Mouse (Mus musculus): ENCODE results near the gene 9530053A07Rik.

Gene 9530053A07Rik

DNA sequence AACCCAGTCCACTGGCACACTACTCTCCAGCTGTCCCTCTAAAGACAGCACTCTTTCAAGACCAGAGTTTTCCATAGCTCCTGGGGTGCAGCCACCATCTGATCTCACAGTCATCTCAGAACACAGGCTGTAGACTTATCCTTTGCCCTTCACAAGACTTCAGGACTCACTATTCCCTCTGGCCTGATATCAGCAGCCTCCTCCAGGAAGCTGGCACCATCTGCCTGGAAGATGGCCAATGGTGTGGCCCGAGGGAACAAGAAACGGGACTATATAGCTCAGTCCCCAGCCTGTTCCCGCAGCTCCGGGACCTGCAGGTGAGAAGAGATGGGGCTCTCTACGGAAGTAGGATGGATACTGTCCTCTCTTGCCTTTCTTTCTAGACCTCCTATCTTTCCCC lies at the start of gene 9530053A07Rik:
Gene 9530053A07Rik (plus strand): TSS at position 301 of the 400 bp plus-strand sequence.
- DNase-seq (ENCODE audit: low spot score in 2 of 2) = no peak

DNA sequence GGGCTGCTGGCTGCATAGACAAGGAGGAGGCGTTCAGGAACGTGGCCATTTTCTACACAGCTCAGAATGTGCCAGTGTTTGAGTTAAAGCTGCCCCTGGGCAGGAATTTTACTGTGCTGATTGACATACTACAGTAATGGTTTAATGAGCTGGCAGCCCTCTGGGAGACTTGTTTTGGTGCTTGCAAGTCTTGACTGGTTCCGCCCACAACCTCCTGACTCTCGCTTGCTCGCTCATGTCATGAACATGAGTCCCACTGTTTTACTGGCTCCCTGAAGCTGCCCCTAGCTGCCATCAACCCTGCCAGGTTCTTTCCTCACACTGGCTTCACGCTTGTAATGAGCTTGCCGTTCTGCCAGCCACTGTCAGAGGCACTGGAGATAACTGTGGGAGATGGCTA lies 45.1 kb upstream of the 9530053A07Rik start:
- DNase-seq (ENCODE audit: low spot score in 2 of 2) = peak in 1 of 2 experiments; percentile 26

DNA sequence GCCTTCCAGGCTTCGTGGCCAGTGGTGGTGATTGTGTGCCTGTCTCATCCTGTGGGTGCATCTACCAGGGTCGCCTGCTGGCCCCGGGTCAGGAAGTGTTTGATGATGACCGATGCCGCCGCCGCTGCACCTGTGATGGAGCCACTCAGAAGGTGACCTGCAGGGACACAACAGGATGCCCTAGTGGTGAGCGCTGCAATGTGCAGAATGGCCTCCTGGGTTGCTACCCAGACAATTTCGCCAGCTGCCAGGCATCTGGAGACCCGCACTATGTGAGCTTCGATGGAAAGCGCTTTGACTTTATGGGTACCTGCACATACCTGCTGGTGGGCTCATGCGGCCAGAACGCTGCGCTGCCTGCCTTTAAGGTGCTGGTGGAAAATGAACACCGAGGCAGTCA lies 43.0 kb upstream of the 9530053A07Rik start:
- DNase-seq (ENCODE audit: low spot score in 2 of 2) = no peak

DNA sequence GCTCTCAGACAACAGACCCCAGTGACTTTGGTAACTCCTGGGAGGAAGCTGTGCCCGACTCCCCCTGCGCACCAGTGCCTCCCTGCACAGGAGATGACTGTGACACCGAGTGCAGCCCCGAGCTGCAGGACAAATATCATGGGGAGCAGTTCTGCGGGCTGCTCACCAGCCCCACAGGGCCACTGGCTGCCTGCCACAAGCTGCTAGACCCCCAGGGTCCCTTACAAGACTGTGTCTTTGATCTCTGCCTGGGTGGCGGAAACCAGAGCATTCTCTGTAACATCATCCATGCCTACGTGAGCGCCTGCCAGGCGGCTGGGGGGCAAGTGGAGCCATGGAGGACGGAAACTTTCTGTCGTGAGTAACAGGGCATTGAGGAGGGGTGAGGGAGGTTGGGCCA lies 35.7 kb upstream of the 9530053A07Rik start:
- DNase-seq (ENCODE audit: low spot score in 2 of 2) = no peak

DNA sequence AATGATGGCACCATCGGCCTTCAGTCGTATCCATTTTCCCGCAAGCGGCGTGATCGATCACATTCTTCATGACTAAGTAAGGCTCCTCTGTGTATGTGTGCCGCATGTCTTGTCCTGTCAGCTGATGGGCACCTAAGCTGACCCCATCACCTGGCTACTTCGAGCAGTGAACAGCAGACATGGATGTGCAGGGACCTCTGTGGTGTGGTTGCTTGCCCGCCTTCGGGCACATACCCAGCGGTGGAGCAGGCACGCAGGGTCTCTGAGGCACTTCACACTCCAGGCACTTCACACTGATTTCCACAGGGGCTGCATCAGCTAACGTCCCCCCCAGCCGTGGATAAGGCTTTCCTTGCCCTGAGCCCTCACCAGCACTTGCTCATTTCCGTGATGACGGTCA lies 30.2 kb upstream of the 9530053A07Rik start:
- DNase-seq (ENCODE audit: low spot score in 2 of 2) = no peak

DNA sequence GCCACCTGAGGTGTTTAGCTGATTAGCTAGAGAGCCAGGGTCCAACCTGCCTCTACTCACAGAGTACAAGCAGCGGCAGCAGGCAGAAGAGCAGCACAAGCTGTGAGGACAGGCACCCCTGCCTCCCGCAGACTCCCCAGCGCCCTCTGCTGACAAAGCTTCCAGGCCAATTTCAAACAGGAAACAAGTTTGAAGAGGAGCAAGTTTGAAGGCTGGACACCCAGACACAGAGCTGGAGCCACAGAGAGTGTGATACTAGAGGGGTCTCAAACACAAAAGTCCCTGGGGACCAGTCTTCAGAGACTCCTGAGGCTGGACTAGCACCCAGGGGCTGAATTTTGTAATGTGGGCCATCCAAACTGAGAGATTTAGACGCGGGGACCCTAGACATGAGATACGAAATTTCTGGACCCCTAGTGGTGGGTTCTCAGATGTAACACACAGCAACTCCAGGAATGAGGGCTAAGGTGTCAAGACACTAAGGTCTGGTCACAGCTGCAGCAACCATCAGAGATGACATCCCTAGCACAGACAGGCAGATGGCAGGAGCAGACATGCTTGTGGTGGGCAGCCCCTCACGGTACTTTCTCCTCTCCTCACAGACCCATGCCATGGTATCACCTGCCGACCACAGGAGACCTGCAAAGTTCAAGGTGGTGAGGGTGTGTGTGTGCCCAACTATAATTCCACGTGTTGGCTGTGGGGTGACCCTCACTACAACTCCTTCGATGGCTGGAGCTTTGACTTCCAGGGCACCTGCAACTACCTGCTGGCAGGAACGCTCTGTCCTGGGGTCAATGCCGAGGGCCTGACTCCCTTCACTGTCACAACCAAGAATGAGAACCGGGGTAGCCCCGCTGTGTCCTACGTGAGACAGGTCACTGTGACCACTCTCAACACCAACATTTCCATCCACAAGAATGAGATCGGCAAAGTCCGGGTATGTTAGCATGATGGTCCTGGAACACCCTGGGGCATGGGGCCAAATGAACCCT lies 28.4 kb upstream of the 9530053A07Rik start:
- DNase-seq (ENCODE audit: low spot score in 2 of 2) = peak in 1 of 2 experiments; percentile 31

DNA sequence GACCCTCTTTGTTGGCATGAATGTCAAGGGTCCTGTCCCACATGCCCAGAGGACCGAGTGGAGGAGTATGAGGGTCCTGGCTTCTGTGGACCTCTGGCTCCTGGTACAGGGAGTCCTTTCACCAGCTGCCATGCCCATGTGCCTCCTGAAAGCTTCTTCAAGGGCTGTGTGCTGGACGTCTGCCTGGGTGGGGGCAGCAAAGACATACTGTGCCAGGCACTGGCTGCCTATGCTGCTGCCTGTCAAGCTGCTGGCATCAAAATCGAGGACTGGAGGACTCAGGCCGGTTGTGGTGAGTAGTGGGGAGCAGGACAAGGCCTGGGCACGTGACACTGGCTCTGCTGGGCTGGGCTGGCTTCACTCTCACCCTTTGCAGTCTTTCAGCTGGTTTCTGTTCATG lies 26.3 kb upstream of the 9530053A07Rik start:
- peak; percentile 33 to 36 for DNase-seq (ENCODE audit: low spot score in 2 of 2)

DNA sequence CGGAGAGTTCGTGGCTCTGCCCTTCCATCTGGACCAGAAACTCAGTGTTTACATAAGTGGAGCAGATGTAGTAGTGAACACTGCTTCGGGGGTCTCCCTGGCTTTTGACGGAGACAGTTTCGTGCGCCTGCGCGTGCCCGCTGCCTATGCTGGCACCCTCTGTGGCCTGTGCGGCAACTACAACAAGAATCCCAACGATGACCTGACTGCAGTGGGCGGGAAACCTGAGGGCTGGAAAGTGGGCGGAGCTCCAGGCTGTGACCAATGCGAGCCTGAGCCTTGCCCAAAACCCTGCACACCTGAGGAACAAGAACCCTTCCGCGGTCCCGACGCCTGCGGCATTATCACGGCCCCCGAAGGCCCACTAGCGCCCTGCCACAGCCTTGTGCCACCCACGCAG lies 24.6 kb upstream of the 9530053A07Rik start:
- DNase-seq (ENCODE audit: low spot score in 2 of 2) = peak in 1 of 2 experiments; percentile 26

DNA sequence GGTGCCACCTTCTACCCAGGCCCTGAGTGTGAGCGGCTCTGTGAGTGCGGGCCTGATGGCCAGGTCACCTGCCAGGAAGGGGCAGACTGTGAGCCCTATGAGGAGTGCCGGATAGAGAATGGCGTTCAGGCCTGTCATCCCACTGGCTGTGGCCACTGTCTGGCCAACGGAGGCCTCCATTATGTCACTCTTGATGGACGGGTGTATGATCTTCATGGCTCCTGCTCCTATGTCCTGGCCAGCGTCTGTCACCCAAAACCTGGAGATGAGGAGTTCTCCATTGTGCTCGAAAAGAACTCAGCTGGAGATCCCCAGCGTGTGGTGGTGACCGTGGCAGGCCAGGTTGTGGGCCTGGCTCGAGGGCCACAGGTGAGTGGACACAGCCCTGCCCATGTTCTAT lies 23.0 kb upstream of the 9530053A07Rik start:
- DNase-seq (ENCODE audit: low spot score in 2 of 2) = no peak

DNA sequence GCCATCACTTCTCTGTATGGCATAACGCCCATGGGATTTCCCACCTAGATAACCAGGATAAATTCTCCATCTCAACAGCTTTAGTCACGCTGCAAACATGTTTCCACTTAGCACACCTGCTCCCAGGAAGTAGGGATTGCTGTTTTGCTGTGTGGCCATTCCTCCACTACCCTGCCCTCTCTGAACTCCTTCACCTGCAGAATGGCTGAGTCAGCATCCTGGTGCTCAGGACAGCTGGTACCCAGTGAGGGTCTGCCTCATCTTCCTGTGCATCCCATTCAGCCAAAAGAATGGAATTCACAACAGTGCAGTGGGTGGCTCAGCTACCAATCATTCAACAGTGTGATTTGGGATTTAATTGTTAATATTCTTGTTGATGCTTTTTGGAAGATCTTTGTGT lies 14.6 kb upstream of the 9530053A07Rik start:
- no peak for DNase-seq (ENCODE audit: low spot score in 2 of 2)

DNA sequence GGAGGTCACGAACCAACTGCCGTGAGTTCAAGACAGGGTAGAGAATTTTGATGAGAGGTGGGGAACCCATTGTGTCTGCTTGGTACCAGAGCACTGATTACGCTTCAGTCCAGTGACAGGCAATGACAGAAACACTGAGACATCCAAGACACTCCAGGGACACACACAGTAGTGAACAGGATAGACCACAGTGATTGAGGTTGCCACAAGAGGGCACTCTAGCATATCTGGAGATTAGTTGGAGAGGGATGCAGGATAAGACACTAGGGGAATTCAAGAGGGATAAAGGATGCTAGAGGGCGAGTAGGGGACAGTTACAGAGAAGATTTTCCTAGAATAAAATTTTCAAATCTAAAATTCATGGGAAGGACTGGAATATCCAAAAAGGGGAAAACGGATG lies 8.3 kb downstream of the 9530053A07Rik start:
- peak; percentile 31 to 63 for DNase-seq (ENCODE audit: low spot score in 2 of 2)

DNA sequence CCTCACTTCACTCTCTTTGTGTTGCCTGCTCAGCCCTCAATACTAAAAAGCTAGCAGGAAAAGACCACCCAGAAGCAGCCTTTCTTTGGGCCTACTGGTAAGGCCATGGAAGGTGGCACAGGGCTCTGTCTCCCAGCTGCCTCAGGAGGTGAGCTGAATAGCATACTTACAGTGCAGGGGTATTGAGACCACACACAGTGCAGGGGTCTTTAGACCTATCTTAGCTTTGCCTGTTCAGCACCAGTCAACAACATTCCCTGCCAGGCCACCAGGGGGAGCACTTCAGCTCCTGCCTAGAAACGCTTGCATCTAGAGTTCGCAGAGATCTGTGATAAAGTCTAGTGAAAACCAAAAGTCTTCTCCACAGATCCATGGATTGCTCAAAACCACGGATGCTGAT lies 19.0 kb downstream of the 9530053A07Rik start:
- DNase-seq (ENCODE audit: low spot score in 2 of 2) = peak in 1 of 2 experiments; percentile 62

DNA sequence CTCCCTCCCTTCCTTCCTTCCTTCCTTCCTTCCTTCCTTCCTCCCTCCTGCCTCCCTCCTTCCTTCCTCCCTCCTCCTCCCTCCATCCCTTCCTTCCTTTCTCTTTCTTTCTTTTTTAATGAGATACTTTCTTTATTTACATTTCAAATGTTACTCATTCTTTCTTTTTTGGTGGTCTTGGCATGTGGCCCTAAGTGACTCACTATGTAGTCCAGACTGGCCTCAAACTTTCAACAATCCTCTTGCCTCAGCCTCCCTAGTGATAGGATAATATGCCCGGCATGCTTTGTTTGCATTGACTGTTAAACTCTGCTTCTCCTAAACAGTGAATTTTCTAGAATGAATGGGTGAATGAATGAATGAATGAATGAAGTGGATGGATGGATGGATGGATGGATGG lies 20.6 kb downstream of the 9530053A07Rik start:
- DNase-seq (ENCODE audit: low spot score in 2 of 2) = no peak

DNA sequence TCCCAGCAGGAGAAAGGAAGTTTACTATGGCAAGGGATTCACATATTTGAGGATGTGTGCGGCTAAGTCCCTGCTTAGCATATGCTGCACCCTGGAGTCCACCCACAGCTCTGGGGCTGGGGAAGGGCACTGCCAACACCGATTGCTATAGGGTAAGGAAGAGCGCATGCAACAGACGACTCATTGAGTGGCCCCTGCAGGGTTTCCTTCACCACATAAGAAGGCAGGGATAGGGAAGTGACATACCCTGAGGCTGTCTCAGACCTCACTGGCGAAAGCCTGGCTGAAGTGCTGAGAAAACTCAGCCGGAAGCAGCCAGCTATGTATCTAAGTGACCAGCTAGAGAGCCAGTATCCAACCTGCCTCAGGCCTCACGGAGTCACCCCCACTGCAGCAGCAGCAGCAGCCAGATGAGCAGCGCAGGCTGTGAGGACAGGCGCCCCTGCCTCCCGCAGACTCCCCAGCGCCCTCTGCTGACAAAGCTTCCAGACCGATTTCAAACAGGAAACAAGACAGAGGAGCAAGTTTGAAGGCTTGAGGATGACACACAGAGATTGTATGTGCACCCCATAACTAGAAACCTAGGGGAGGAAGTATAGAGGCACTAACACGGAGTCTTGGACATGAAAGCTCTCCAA lies 22.4 kb downstream of the 9530053A07Rik start:
- DNase-seq (ENCODE audit: low spot score in 2 of 2) = peak in 1 of 2 experiments; percentile 59

DNA sequence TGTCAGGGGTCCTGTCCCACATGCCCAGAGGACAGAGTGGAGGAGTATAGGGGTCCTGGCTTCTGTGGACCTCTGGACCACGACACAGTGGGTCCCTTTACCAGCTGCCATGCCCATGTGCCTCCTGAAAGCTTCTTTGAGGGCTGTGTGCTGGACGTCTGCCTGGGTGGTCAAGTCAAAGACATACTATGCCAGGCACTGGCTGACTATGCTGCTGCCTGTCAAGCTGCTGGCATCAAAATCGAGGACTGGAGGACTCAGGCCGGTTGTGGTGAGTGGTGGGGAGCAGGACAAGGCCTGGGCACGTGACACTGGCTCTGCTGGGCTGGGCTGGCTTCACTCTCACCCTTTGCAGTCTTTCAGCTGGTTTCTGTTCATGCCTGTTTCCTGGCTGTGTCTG lies 24.3 kb downstream of the 9530053A07Rik start:
- DNase-seq (ENCODE audit: low spot score in 2 of 2) = peak; percentile 40 to 47

DNA sequence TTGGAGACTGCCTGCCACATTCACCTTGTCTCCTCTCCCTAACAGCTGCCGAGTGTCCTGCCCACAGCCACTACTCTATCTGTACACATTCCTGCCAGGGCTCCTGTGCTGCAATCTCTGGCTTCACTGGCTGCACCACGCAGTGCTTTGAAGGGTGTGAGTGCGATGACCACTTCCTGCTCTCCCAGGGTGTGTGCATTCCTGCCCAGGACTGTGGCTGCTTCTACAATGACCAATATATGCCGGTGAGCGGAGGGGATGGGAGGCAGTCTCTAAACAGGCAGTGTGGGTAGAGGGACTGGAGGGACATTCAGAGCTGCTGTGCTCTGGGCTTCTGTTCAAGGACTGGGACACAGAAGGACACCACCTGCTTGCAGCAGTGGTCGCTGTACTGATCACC lies 30.0 kb downstream of the 9530053A07Rik start:
- DNase-seq (ENCODE audit: low spot score in 2 of 2) = no peak

DNA sequence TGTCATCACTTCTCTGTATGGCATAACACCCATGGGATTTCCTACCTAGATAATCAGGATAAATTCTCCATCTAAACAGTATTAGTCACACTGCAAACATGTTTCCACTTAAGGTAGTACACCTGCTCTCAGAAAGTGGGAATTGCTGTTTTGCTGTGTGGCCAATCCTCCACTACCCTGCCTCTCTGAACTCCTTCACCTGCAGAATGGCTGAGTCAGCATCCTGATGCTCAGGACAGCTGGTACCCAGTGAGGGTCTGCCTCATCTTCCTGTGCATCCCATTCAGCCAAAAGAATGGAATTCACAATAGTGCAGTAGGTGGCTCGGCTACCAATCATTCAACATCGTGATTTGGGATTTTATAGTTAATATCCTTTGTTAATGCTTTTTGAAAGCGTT lies 30.6 kb downstream of the 9530053A07Rik start:
- DNase-seq (ENCODE audit: low spot score in 2 of 2) = no peak

DNA sequence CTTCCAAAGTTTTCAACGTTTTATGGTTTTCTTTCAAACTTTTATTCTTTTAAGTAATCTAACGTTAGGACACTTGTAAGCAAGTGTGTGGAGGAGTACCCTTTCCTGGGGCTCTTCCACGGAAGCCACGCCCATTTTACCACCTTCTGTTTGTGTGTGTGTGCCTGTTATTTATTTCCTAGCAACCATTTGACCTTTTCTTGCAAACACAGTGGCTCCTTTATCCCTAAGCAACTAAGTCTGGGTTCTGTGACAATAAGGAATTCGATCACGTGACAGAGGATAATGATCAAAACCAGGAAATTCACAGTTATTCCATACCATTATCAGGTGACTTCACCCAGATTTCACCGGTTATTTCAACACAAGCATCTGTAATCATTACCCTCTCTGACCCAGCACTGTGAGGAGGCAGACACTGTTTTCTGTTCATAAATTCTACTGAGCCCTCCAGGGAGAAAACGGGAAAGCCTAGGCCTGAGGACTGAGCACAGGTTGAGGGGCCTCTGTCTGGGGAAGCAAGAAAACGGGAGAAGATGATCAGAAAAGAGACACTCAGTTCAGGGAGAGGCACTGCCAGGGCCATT lies 32.0 kb downstream of the 9530053A07Rik start:
- no peak for DNase-seq (ENCODE audit: low spot score in 2 of 2)

DNA sequence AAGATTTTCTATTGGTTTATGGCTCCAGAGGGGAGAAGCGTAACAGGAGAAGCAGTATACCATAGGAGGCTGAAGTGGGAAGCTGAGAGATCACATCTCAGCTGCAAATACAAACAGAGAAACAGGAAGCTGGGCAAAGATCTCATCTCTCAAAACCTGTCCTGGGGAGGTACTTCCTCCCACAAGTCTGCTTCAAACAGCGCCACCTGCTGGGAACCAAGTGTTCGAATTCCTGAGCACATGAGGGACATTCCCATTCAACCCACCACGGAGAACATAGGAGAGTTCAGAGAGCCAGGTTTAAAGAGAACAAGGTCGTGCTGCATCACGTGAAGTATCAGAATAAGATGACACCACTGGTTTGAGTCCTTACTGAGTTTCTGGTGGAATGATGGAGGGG lies 36.1 kb downstream of the 9530053A07Rik start:
- DNase-seq (ENCODE audit: low spot score in 2 of 2) = no peak

DNA sequence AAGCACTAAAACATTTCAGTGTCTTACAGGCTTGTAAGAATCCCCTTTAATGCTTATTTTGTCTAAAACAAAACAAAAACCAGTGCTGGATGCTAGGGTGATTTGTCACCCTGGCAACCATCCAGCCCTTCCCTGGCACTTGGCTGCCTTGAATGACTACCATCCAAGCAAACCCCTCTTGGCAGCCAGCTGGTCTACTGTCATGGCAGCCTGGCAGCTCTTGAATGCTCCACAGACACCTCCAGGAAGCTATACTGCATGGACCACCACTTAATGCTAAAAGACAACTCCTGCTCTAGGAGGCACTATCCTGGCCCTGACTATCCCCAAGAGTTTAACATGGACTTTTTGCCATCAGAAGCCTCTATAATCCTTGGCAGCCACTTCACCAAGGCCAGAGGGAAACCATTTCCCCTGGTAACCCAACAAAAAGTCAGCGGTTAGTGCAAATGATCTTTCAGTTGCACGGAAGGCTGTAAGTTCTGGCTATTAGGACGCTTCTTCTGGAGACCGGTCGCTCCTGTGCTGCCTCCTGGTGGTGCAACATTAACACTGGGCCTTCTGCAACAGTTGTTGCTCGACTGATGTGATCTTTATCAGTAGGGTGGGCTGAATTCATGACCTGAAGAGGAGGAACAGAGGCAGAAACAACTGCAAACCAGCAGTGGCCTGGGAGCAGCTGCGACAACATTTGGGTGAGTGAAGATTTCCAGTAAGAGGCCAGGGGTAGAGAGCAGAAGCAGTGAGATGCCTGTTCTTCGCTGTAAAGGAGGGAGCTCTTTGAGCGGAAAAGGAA lies 39.3 kb downstream of the 9530053A07Rik start:
- DNase-seq (ENCODE audit: low spot score in 2 of 2) = peak; percentile 81

Measured in right cerebral cortex, postnatal 10 days (tissue).